Mouse (Mus musculus): ENCODE measurements around the gene Bcar3. TPM values are rescaled to one million over a fixed set of nuclear protein-coding genes. Genes with fewer than 3 reads are reported as not detected.
A peak's percentile ranks its signal among the peaks of the same experiment; 100 is the strongest.

The Bcar3 gene
- polyA plus RNA-seq, 1 experiment from 2014 or later, result 16.2 TPM

MicroRNAs within 50 kb of the gene (microRNA counts, 519-probe panel; counts per million panel counts)
- microRNA mmu-miR-760, result 2,235 counts per million, percentile 30 among the panel's probes with 10 or more counts

Small RNAs within 50 kb of the gene (microRNA-seq; reads per million reads assigned to microRNA genes)
- 39.8 reads per million, percentile 43 among the genes with 10 or more reads in this experiment for gene Mir760
- not detected for gene Mir7657

Other genes starting within 250 kb of the Bcar3 start
- gene Abca4, start 249.7 kb upstream of the Bcar3 start, polyA plus RNA-seq (2015; fragmentation: Nextera tagmentation; extraction: Ambion mirVana), result 1.3 and 1.5 TPM in 2 replicates
- 90.6 and 103 TPM in 2 replicates for gene Gclm, start 48.6 kb upstream of the Bcar3 start, polyA plus RNA-seq (2015; fragmentation: Nextera tagmentation; extraction: Ambion mirVana)
- 60.5 and 67.8 TPM in 2 replicates for gene Dnttip2, start 19.7 kb upstream of the Bcar3 start, polyA plus RNA-seq (2015; fragmentation: Nextera tagmentation; extraction: Ambion mirVana)

All from lung, embryonic 15.5 days (tissue).